Mouse (Mus musculus) brain, embryonic 14.5 days (tissue): ENCODE results near the gene Rprd2. TPM values are rescaled to one million over a fixed set of nuclear protein-coding genes. Genes with fewer than 3 reads are reported as not detected.
"Not testable (repeated sequence)": the region's sequence is repeated elsewhere in the genome, so short reads cannot be mapped to it uniquely, and the experiment has no call there.

ENCODE experiments used
- DNase-seq: peaks from one replicate; pipeline ENCODE4 v3.0.0-alpha.2; 2011; ENCODE audit warnings: low read depth
- CTCF ChIP-seq: fragments of 200-500 bp; IDR thresholded peaks from 2 replicates; pipeline ENCODE4 v1.5.1; 2012; ENCODE audit warnings: inconsistent platforms, mild to moderate bottlenecking, moderate library complexity, borderline replicate concordance; ENCODE audit not compliant: insufficient read depth, insufficient read length; ENCODE audit errors: extremely low read depth
- POLR2A ChIP-seq: fragments of 200-500 bp; IDR thresholded peaks from 2 replicates; pipeline ENCODE4 v1.6.1; 2012; ENCODE audit warnings: mild to moderate bottlenecking, inconsistent platforms, borderline replicate concordance; ENCODE audit not compliant: poor library complexity, insufficient read depth, insufficient read length, severe bottlenecking; ENCODE audit errors: extremely low read depth
- polyA plus RNA-seq: library from polyadenylated mRNA; depleted of rRNA; stranded (reverse); fragments of >200 nt; gene quantifications from 2 replicates; pipeline ENCODE4 v1.2.3, GENCODE M21; 2012

Rprd2 gene
- polyA plus RNA-seq, 1 experiment = 31.4 TPM

DNA sequence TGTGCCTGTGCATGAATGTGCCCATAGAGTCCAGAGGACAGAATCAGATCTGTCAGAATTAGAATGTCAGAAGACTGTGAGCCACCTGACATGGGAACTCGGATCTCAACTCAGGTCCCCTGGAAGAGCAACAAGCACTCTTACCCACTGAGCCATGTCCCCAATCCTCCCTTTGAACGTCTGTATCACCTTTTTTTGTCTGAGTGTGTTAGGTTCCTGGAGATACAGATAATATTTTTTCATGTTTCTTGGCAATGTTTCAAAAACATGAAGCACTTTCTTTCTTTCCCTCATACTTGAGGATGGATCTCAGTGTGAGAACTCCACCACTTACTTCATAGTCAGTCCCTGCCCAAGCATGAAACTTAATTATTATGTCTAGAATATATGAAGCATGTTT, 10.3 kb downstream of the Rprd2 start:
- no peak for DNase-seq
- TF ChIP-seq POLR2A (no peak), CTCF (no peak)

DNA sequence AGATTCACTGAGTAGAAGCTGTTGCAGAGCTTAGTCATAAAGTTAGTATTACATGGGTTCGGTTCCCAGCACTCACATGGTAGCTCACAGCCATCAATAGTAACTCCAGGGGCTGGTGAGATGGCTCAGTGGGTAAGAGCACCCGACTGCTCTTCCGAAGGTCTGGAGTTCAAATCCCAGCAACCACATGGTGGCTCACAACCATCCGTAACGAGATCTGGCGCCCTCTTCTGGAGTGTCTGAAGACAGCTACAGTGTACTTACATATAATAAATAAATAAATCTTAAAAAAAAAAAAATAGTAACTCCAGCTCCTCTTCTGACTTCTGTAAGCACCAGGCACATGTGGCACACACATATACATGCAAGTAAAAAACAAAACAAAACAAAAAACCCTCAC, 11.0 kb downstream of the Rprd2 start:
- not testable (repeated sequence) for DNase-seq

- TF ChIP-seq POLR2A (no peak), CTCF (no peak)
- no peak for DNase-seq
These were observed 12.0 kb downstream of the Rprd2 start for GRCm38 (mm10) chr3:95806677-95807076.

DNA sequence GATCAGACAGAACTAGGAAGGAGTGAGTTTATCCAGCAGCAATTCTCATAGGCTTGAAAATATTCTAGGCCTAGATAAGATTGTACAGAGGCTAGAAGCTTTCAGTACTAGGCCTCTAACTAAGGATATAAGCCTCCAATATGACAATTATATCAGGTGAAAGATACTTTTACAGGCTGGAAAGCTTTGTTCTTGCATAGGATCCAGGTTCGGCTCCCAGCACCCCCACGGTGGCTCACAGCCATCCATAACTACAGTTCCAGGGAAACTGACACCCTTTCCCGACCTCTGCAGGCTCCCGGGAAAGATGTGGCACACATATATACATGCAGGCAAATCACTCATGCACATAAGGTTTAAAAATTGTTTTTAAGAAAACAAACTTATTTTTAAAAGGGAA, 14.8 kb downstream of the Rprd2 start:
- DNase-seq = no peak
- TF ChIP-seq CTCF (no peak), POLR2A (no peak)

DNA sequence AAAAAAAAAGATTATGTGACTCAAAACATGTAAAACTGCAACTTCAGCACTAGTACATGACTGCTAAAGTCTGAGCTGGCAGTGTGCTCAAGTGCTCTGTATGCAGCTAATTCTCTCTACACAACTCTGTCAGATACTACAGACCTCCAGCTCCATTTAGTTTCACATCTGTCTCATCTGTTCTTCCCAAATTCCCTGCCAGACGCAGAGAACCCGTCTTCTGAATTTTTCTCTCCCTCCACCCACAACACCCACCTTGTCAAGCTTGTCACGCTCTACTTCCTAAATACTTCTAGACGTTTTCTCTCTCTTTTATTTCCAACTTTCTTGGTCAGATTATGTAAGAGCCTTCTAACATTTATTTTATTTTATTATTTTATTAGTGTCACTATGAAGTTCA, 19.9 kb downstream of the Rprd2 start:
- DNase-seq = no peak

DNA sequence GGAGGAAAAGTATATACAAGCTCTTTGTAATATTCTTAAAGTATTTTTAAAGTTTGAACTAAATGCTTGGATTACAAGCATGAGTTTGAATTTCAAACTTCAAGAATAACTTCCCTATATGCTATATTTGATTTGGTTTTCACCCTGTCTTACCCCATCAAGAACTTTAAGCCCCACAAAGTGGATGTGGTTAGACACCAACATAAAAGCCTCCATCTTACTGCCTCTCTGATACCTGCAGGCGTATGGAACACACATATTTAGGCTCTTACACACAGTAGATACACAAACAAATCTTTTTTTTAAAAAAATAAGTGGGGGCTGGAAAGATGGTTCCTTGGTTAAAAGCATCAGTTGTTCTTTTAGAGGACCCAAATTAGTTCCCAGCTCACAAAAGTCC, 24.4 kb downstream of the Rprd2 start:
- no peak for DNase-seq
- TF ChIP-seq POLR2A (no peak), CTCF (no peak)

More for the DNA sequence above, 19.9 kb downstream of the Rprd2 start:
- no peak for TF ChIP-seq POLR2A

GRCm38 (mm10) chr3:95793662-95794061, 25.0 kb downstream of the Rprd2 start:
- TF ChIP-seq POLR2A (no peak), CTCF (no peak)
- no peak for DNase-seq

- no peak for TF ChIP-seq POLR2A
- TF ChIP-seq CTCF = no peak
- no peak for DNase-seq
These were observed 33.2 kb downstream of the Rprd2 start for GRCm38 (mm10) chr3:95785501-95785900.

GRCm38 (mm10) chr3:95771985-95772384, 46.7 kb downstream of the Rprd2 start:
- TF ChIP-seq POLR2A = no peak
- TF ChIP-seq CTCF = peak; percentile 43; the same call in 1 of the 2 replicates
- peak; percentile 32 for DNase-seq

GRCm38 (mm10) chr3:95765534-95765933, 53.1 kb downstream of the Rprd2 start:
- TF ChIP-seq POLR2A = no peak
- no peak for TF ChIP-seq CTCF
- no peak for DNase-seq

DNA sequence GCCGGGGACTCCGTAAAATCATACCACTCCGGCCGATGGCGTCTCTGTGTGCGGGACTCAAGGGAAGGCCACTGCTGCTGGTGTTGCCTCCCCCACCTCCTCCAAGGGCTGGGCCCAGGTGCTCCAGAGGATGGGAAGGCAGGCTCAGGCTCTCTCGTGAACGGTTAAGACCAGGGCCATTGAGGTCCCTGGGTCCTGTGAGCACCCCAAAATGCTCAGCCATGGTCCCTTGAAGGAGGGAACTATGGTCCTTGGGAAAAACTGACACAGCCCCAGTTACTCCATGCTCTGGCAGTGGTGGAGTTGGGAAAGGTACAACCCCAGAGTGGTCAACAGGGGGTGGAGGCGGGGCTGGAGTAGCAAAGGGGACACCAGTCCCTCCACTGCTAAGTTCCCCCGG, 54.9 kb downstream of the Rprd2 start:
- DNase-seq = no peak
- no peak for TF ChIP-seq CTCF
- no peak for TF ChIP-seq POLR2A

GRCm38 (mm10) chr3:95762961-95763360, 55.7 kb downstream of the Rprd2 start:
- TF ChIP-seq CTCF (no peak), POLR2A (no peak)
- peak; percentile 7 for DNase-seq

DNA sequence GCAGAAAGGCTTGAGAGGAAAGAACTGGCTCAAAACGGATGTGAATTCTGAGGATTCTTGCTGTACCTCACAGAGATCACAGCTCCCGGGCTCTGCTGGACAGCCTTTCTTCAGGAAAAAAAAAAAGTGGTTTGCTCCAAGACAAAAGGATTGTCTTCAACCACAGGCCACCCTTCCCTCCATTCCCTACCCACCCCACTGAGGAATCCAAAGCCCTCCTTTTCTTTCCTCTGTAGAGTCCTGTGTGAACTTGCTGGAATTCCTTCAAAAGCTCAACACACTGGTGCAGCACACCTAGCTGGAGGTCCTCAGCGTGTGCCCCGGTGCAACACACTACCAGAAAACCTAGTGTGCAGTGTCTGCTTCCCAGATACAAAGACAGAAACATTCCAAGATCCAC, 56.9 kb downstream of the Rprd2 start:
- TF ChIP-seq CTCF = no peak
- TF ChIP-seq POLR2A = no peak

More for the DNA sequence above, 56.9 kb downstream of the Rprd2 start:
- DNase-seq = no peak
